Comparison of ENCODE assay signal across 17 mouse cellular contexts in the genomic region with DNA sequence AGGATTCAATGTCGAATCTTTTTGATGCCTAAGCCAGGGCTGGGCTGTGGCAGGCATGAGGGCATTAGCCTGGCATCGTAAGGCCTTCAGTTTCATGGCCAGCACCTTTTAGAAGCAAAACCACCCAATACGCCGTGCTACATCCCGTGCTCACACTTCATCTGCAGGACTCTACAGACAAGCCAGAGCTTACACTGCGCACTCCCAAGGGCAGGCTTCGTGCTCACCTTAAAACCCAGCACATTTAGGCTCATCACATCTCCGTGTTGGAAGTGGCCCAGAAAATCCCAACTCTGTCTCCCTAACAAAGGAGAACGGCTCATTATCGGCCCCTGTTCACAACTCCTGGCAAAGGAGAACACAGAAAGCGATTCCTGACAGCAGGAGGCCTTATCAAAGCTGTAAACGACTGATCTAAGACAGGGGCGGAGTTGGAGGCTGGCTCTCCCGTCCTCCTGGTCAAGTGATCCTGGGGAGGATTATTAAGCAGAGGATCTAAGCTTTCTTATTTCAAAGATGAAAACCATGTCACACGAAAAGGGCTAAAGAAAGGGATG. TPM values are rescaled to one million over a fixed set of nuclear protein-coding genes. Genes with fewer than 3 reads are reported as not detected.
DNase-seq lines count a peak whose midpoint lies in the region; ATAC-seq and TF ChIP-seq lines count a peak whose summit lies in the region.
"Had no signal": no experiment of that assay in that cellular context is flagged by ENCODE, and none has a peak within 500 bp of the region (broad histone marks: within the 10 kb centered on the region; RNA-seq: fewer than 3 reads in every experiment).

No protein-coding gene starts in this region.

- no peak overlapping the region for H3K27ac ChIP-seq in heart, embryonic 12.5 days (ENCODE audit: poor library complexity, severe bottlenecking)
- H3K27ac ChIP-seq in testis, adult 2 months (ENCODE audit: control insufficient read depth, insufficient read depth, low read depth, low read length): no peak overlapping the region
- H3K27ac ChIP-seq in midbrain, embryonic 14.5 days (replicated peaks; ENCODE audit: low read depth, low read length): 0 out of 2 replicates have a peak overlapping the region, but pooled peaks have one; percentile 10
- H3K27ac ChIP-seq in left cerebral cortex, adult 2 months: no peak overlapping the region
- H3K27ac ChIP-seq: embryonic facial prominence, embryonic 10.5 days; liver, embryonic 15.5 days had no signal

- H3K9ac ChIP-seq in heart, embryonic 12.5 days: no peak overlapping the region
- no peak overlapping the region for H3K9ac ChIP-seq in midbrain, embryonic 14.5 days (replicated peaks; ENCODE audit: low read length)
- H3K9ac ChIP-seq: liver, embryonic 15.5 days had no signal

- peaks cover 8% of the 10 kb centered on the region; the same call in 1 of the 2 replicates for H3K27me3 ChIP-seq in heart, embryonic 12.5 days (replicated peaks)
- H3K27me3 ChIP-seq in testis, adult 2 months (ENCODE audit: control insufficient read depth, insufficient read depth, low read length): no peaks in the 10 kb centered on the region
- no peaks in the 10 kb centered on the region for H3K27me3 ChIP-seq in midbrain, embryonic 14.5 days (ENCODE audit: control insufficient read depth, insufficient read depth, low read length)
- H3K27me3 ChIP-seq: liver, embryonic 15.5 days had no signal

- intact Hi-C loops in heart, postnatal 14 days (cut with DNase I): no loop called here
- intact Hi-C loops in left cerebral cortex, adult 2 months (cut with DNase I): no loop called here

- no peak for TF ChIP-seq POLR2A in testis, adult 2 months (IDR thresholded peaks at IDR 0.05; ENCODE audit: control insufficient read depth, low read depth, low read length)

- DNase-seq in heart, postnatal 14 days: no peak
- no peak for DNase-seq in testis, postnatal 10 days (ENCODE audit: low spot score)
- peak; percentile 52 for DNase-seq in midbrain, embryonic 14.5 days
- no peak for DNase-seq in left cerebral cortex, adult 2 months (ENCODE audit: extremely low spot score in 1 of 2, low spot score in 2 of 2)
- no peak for DNase-seq in urinary bladder, adult 18-20 months (ENCODE audit: low spot score in 2 of 2)
- DNase-seq: cerebellum, postnatal 10 days; gastrocnemius, postnatal 14 days; spleen, adult 18-20 months; thymus, adult 2 months had no signal

- WGBS in heart, embryonic 12.5 days: 24% methylated on average over 15 of the region's 15 CpGs
- WGBS in midbrain, embryonic 14.5 days: 33% methylated on average over 15 of the region's 15 CpGs

- H3K4me3 ChIP-seq in heart, embryonic 12.5 days: no peak overlapping the region
- H3K4me3 ChIP-seq in testis, adult 2 months (ENCODE audit: control insufficient read depth, low read depth, low read length): peak overlapping the region; percentile 2; the same call in 1 of the 2 replicates
- no peak overlapping the region for H3K4me3 ChIP-seq in midbrain, embryonic 14.5 days (replicated peaks; ENCODE audit: low read depth, low read length)
- H3K4me3 ChIP-seq in left cerebral cortex, adult 2 months: no peak overlapping the region
- H3K4me3 ChIP-seq: embryonic facial prominence, embryonic 10.5 days; liver, embryonic 15.5 days had no signal

- no peak for TF ChIP-seq CTCF in testis, adult 2 months (IDR thresholded peaks at IDR 0.05; ENCODE audit: control insufficient read depth, insufficient read depth, insufficient replicate concordance, low read depth, low read length)
- TF ChIP-seq CTCF in left cerebral cortex, adult 2 months (IDR thresholded peaks at IDR 0.05): no peak

- no peak for ATAC-seq in heart, embryonic 12.5 days (ENCODE audit: insufficient number of reproducible peaks, low FRiP score)
- no peak for ATAC-seq in midbrain, embryonic 14.5 days (ENCODE audit: low FRiP score, low TSS enrichment)
- ATAC-seq: activated CD4-positive, CD25-positive, alpha-beta regulatory T cell, adult 4 months had no signal

- H3K4me1 ChIP-seq in heart, embryonic 12.5 days (replicated peaks): peaks cover 5% of the 10 kb centered on the region
- H3K4me1 ChIP-seq in testis, adult 2 months (ENCODE audit: control insufficient read depth, insufficient read depth, low read length): peaks cover 3% of the 10 kb centered on the region; the same call in 1 of the 2 replicates
- H3K4me1 ChIP-seq in midbrain, embryonic 14.5 days (ENCODE audit: control insufficient read depth, insufficient read depth, low read length): no peaks in the 10 kb centered on the region
- H3K4me1 ChIP-seq: liver, embryonic 15.5 days had no signal

- H3K9me3 ChIP-seq in heart, embryonic 12.5 days (replicated peaks): 0 out of 2 replicates have a peak, but pooled peaks cover 4% of the 10 kb centered on the region
- H3K9me3 ChIP-seq in midbrain, embryonic 14.5 days (ENCODE audit: control insufficient read depth, low read length): no peaks in the 10 kb centered on the region
- H3K9me3 ChIP-seq: embryonic facial prominence, embryonic 10.5 days; liver, embryonic 15.5 days had no signal

- H3K36me3 ChIP-seq in heart, embryonic 12.5 days: no peaks in the 10 kb centered on the region
- H3K36me3 ChIP-seq in testis, adult 2 months (ENCODE audit: control insufficient read depth, insufficient read depth, low read length): no peaks in the 10 kb centered on the region
- no peaks in the 10 kb centered on the region for H3K36me3 ChIP-seq in midbrain, embryonic 14.5 days (ENCODE audit: control insufficient read depth, insufficient read depth, low read length)
- H3K36me3 ChIP-seq: embryonic facial prominence, embryonic 10.5 days; liver, embryonic 15.5 days had no signal

- peak overlapping the region; percentile 30 for H3K4me2 ChIP-seq in heart, embryonic 12.5 days
- no peak overlapping the region for H3K4me2 ChIP-seq in midbrain, embryonic 14.5 days (ENCODE audit: low read length)
- H3K4me2 ChIP-seq: liver, embryonic 15.5 days had no signal

RNA-seq across cellular contexts. Expression of gene Pdzk1, which starts 0.7 kb away (rescaled TPM):
- 0.36 TPM in 1 of 2 replicates, not detected in the other for polyA plus RNA-seq in heart, embryonic 12.5 days (2016; fragmentation: Nextera tagmentation; extraction: Ambion mirVana)
- under 1 TPM in 1 of 2 experiments, not detected in 1; 0.12 TPM for total RNA-seq in heart, postnatal 14 days (2021)
- polyA plus RNA-seq in testis, adult 2 months (2012; rRNA removed): 132 and 143 TPM in 2 replicates
- 0.16 TPM in 1 of 2 replicates, not detected in the other for polyA plus RNA-seq in midbrain, embryonic 14.5 days (2014; fragmentation: Nextera tagmentation; extraction: Ambion mirVana)
- under 1 TPM in 1 of 2 experiments, not detected in 1; 0.14 TPM for total RNA-seq in left cerebral cortex, adult 2 months (2021)
- total RNA-seq: gastrocnemius, postnatal 14 days had no signal
- polyA plus RNA-seq: C2C12; limb, embryonic 11.5 days had no signal

RNA-seq across cellular contexts. Expression of gene Cd160, which starts 0.8 kb away (rescaled TPM):
- polyA plus RNA-seq in heart, embryonic 12.5 days (2016; fragmentation: Nextera tagmentation; extraction: Ambion mirVana): 0.08 TPM in 1 of 2 replicates, not detected in the other
- total RNA-seq in heart, postnatal 14 days (2021): not detected
- not detected in 2 replicates for polyA plus RNA-seq in testis, adult 2 months (2012; rRNA removed)
- polyA plus RNA-seq in midbrain, embryonic 14.5 days (2014; fragmentation: Nextera tagmentation; extraction: Ambion mirVana): 0.39 and 0.46 TPM in 2 replicates
- not detected for total RNA-seq in left cerebral cortex, adult 2 months (2021)
- total RNA-seq: gastrocnemius, postnatal 14 days; layer of hippocampus, postnatal 25 days had no signal

Comparison
In these comparisons a context has a peak if more than half of its experiments do, and no peak if none do; other contexts are left out.
1. RNA of gene Pdzk1, which starts 0.7 kb away (polyA plus RNA-seq): 132 to 143 TPM in testis, adult 2 months; 0.36 TPM in heart, embryonic 12.5 days and 0.16 TPM in midbrain, embryonic 14.5 days; every median in the first group is over 10 times any median in the second.